Comparison of ENCODE assay signal across 8 mouse cellular contexts in genomic region chr4:133085011-133085782, GRCm38 (mm10). TPM values are rescaled to one million over a fixed set of nuclear protein-coding genes. Genes with fewer than 3 reads are reported as not detected.
A peak's percentile ranks its signal among the peaks of the same experiment; 100 is the strongest.
DNase-seq lines count a peak whose midpoint lies in the region; ATAC-seq and TF ChIP-seq lines count a peak whose summit lies in the region.

No protein-coding gene starts in this region.

- in situ Hi-C loops in ES-E14 (cut with MboI; ENCODE audit: low sequenced_read_pairs in 2 of 2, unreplicated experiment in 2 of 2), result no loop called here

- peak; percentile 40 for ATAC-seq in lung, postnatal 0 days

- H3K9me3 ChIP-seq in ES-E14 (ENCODE audit: control insufficient read depth, insufficient read depth, low read depth, low read length), result no peaks in the 10 kb centered on the region
- no peaks in the 10 kb centered on the region for H3K9me3 ChIP-seq in lung, postnatal 0 days (ENCODE audit: low read length)

- H3K4me1 ChIP-seq in ES-E14 (ENCODE audit: control insufficient read depth in 2 of 2, insufficient read depth in 2 of 2, low read length in 2 of 2, poor library complexity in 1 of 2), result peaks cover 9 to 33% of the 10 kb centered on the region in 2 experiments
- peaks cover 20% of the 10 kb centered on the region for H3K4me1 ChIP-seq in cortical plate, adult 2 months (ENCODE audit: control insufficient read depth, insufficient read depth, low read length)
- peaks cover 22% of the 10 kb centered on the region; the same call in 1 of the 2 replicates for H3K4me1 ChIP-seq in lung, postnatal 0 days (ENCODE audit: insufficient read depth, low read depth, low read length)

- peak overlapping the region; percentile 11 for H3K9ac ChIP-seq in ES-E14 (ENCODE audit: insufficient read depth, low read depth, low read length, poor library complexity, severe bottlenecking)
- no peak overlapping the region; the same call in 1 of the 2 replicates for H3K9ac ChIP-seq in lung, postnatal 0 days (replicated peaks; ENCODE audit: low read depth)

- no peak overlapping the region for H3K27ac ChIP-seq in ES-E14 (ENCODE audit: insufficient read depth, low read depth, low read length, poor library complexity, severe bottlenecking)
- H3K27ac ChIP-seq in cortical plate, adult 2 months (ENCODE audit: insufficient read depth, low read length), result peak overlapping the region; percentile 5
- peak overlapping the region; percentile 82 for H3K27ac ChIP-seq in lung, postnatal 0 days (ENCODE audit: low read length)

- intact Hi-C loops in heart, postnatal 10 days (cut with DNase I), result no loop called here

- no peak for TF ChIP-seq CTCF in cortical plate, adult 2 months (IDR thresholded peaks at IDR 0.05; ENCODE audit: extremely low read depth, insufficient read depth, low read length)
- TF ChIP-seq CTCF in lung, postnatal 0 days (IDR thresholded peaks at IDR 0.05), result peak; percentile 40; the same call in 1 of the 2 replicates

- TF ChIP-seq POLR2A in cortical plate, adult 2 months (IDR thresholded peaks at IDR 0.05; ENCODE audit: extremely low read depth, insufficient read depth, low read length), result no peak

- H3K4me3 ChIP-seq in ES-E14 (ENCODE audit: insufficient read depth in 1 of 2, low read depth in 1 of 2, low read length in 2 of 2, poor library complexity in 1 of 2, severe bottlenecking in 1 of 2), result peak overlapping the region; percentile 38 to 60
- H3K4me3 ChIP-seq in cortical plate, adult 2 months (ENCODE audit: insufficient read depth, low read length), result peak overlapping the region; percentile 11; the same call in 1 of the 2 replicates
- peak overlapping the region; percentile 34 for H3K4me3 ChIP-seq in lung, postnatal 0 days (ENCODE audit: low read depth, low read length)

- peak overlapping the region; percentile 76 for H3K4me2 ChIP-seq in lung, postnatal 0 days (replicated peaks; ENCODE audit: low read depth, low read length)

- no peaks in the 10 kb centered on the region for H3K27me3 ChIP-seq in lung, postnatal 0 days (replicated peaks; ENCODE audit: insufficient read depth, low read length)

- H3K36me3 ChIP-seq in ES-E14 (ENCODE audit: control insufficient read depth, insufficient read depth, low read length, poor library complexity, severe bottlenecking), result peaks cover 1% of the 10 kb centered on the region; the same call in 1 of the 2 replicates
- no peaks in the 10 kb centered on the region for H3K36me3 ChIP-seq in lung, postnatal 0 days (ENCODE audit: insufficient read depth, low read length)

- no peak for TF ChIP-seq EP300 in lung, postnatal 0 days (IDR thresholded peaks at IDR 0.05)

- 2% methylated on average over 46 of the region's 53 CpGs for WGBS in lung, postnatal 0 days

- DNase-seq in CD4-positive, CD25-positive, alpha-beta regulatory T cell, adult 2 months (ENCODE audit: low read depth, low spot score), result peak; percentile 81
- DNase-seq in ES-E14 (ENCODE audit: low read depth, low spot score), result no peak
- DNase-seq in heart, postnatal 10 days, result peak; percentile 69 to 70
- DNase-seq in kidney, postnatal 25 days, result peak; percentile 68 to 89
- peak; percentile 69 for DNase-seq in lung, postnatal 0 days (ENCODE audit: low spot score)
- peak; percentile 74 for DNase-seq in right cerebral cortex, postnatal 14 days
- DNase-seq in spleen, postnatal 4 days (ENCODE audit: low spot score in 2 of 2), result no peak

TF ChIP-seq in ES-E14, 5 proteins besides CTCF, POLR2A, EP300 and RAD21:
- no peak for TF ChIP-seq CHD2 (IDR thresholded peaks at IDR 0.05; ENCODE audit: low read depth, low read length)
- TF ChIP-seq ZC3H11A (IDR thresholded peaks at IDR 0.05; ENCODE audit: borderline replicate concordance, low read depth, low read length), result no peak
- TF ChIP-seq HCFC1 (IDR thresholded peaks at IDR 0.05; ENCODE audit: borderline replicate concordance, insufficient read depth, low read length), result no peak
- no peak for TF ChIP-seq ZNF384 (IDR thresholded peaks at IDR 0.05; ENCODE audit: low read depth, low read length)
- no peak for TF ChIP-seq MAFK (IDR thresholded peaks at IDR 0.05; ENCODE audit: insufficient read depth, low read depth, low read length)

RNA-seq across cellular contexts. Expression of gene Wasf2, which starts 45.1 kb away (rescaled TPM):
- total RNA-seq in ES-E14 (2012; rRNA removed), result 31.8 and 32.3 TPM in 2 replicates
- 14.7 and 15.6 TPM in 2 replicates for polyA plus RNA-seq in cortical plate, adult 2 months (2012; rRNA removed)
- total RNA-seq in heart, postnatal 10 days (2021), result 100 to 1,000 TPM; 134 to 164 TPM
- polyA plus RNA-seq in lung, postnatal 0 days (2015; fragmentation: Nextera tagmentation; extraction: Ambion mirVana), result 149 and 153 TPM in 2 replicates

Comparison
In these comparisons a context has a peak if more than half of its experiments do, and no peak if none do; other contexts are left out.
1. DNase-seq: peak in CD4-positive, CD25-positive, alpha-beta regulatory T cell, adult 2 months (single experiment), heart, postnatal 10 days (2 of 2), kidney, postnatal 25 days (2 of 2), lung, postnatal 0 days (single experiment) and right cerebral cortex, postnatal 14 days (single experiment); none in ES-E14 (single experiment) and spleen, postnatal 4 days (0 of 2).
2. Peak in every context shown above with its lines, with median percentiles within 50 percentile points of each other: H3K4me3 ChIP-seq.